Mouse (Mus musculus): Measurements from ENCODE around the gene Cerkl. TPM values are rescaled to one million over a fixed set of nuclear protein-coding genes. Genes with fewer than 3 reads are reported as not detected.

Gene Cerkl
- polyA plus RNA-seq (2016; fragmentation: Nextera tagmentation; extraction: Ambion mirVana), result 1.8 and 2.1 TPM in 2 replicates

DNA sequence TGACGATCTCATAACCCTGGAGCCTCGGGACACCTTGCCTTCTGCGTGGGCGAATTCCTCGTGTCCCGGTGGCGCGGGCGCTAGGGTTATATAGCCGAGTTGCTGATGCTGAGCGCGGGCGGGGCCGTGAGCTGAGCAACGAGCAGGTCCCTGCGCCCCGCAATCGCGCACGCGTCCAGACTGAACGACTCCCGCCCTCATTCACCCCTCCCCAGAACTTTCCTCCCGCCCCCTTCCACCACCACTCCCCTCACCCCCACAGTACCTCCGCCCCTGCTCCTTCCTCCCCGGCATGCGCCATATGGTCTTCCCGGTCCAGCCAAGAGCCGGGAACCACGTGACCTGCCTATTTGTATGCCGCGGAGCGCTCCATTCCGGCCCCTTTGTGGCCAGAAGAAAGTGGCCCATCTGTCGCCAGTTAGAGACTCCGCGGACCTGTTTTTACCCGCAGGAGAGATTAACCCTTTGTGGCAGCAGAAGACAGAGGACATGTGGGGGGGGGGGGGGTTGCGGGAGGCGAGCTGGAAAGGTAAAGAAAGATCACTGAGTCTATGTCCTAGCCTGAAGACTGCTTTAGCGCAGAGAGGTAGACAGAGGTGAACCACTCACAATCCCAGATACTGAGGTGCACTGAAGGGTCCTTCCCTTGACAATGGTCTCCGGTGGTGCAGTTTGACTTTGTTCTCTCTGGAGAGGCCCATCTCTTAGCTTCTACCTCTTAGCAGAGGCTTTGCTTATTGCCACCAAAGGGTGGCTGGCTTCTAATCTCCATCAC lies at the start of gene Cerkl, which contains the start of gene Neurod1:
Cerkl (minus strand) TSS at position 211 of the 775 bp plus-strand sequence.
Neurod1 (minus strand) TSS at position 177 of the 775 bp plus-strand sequence.
- Histone ChIP-seq H3K4me3 (peak within 1 kb of the TSS; percentile 44), H3K27me3 (replicated peaks) (peaks cover 55% of the 10 kb centered on the region), H3K36me3 (no peaks in the 10 kb centered on the region), H3K4me2 (replicated peaks) (peak within 1 kb of the TSS; percentile 70), H3K9me3 (no peaks in the 10 kb centered on the region), H3K4me1 (peaks cover 25% of the 10 kb centered on the region), H3K9ac (peak within 1 kb of the TSS; percentile 40; the same call in 1 of the 2 replicates), H3K27ac (no peak within 1 kb of the TSS; the same call in 1 of the 2 replicates)
- ATAC-seq (ENCODE audit: low FRiP score, low read depth), result peak; percentile 81
- 2% methylated on average over 42 of the region's 42 CpGs for WGBS

DNA sequence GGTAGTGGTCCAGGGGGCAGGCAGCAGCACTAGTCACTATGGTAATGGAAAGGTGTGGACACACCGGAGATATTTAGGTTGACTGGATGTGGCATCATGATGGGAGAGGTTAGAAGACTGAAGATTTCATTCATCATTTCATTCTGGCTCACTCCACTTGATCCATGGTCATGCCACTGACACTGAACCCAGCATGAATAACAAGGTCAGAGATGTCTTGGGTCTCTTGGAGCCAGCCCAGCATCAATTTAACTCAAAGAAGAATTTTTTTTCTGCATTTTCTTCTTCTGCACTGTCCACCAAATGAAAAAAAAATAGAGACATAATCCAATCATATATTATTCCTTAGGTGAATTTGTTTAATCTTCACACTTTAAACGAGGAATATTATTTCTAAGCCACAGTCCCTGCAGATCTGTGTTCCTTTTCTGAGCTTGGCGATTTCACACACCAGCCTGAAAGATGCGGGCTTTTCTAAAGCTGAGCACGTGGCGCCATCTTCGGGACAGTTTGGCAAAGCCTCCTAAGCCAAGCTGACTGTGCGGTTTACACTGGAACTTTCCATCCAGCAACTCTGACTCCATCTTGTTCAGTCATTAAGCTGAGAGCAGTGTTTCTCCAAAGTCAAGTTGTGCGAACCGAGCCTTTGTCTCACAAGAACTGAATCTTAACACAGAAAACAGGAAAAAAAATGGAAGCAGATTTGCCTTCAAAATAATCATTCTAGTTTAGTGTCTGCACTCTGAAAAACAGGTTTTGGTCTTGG lies 42.6 kb upstream of the Cerkl start:
- no peak overlapping the region for H3K4me3 ChIP-seq
- no peak overlapping the region for H3K4me2 ChIP-seq (replicated peaks)
- H3K27ac ChIP-seq, result no peak overlapping the region
- H3K27me3 ChIP-seq (replicated peaks), result no peaks in the 10 kb centered on the region
- H3K9me3 ChIP-seq, result no peaks in the 10 kb centered on the region
- 29% methylated on average over 10 of the region's 10 CpGs for WGBS
- H3K9ac ChIP-seq, result no peak overlapping the region
- ATAC-seq (ENCODE audit: low FRiP score, low read depth), result peak; percentile 75; the same call in 1 of the 2 replicates
- no peaks in the 10 kb centered on the region for H3K36me3 ChIP-seq
- no peaks in the 10 kb centered on the region for H3K4me1 ChIP-seq

DNA sequence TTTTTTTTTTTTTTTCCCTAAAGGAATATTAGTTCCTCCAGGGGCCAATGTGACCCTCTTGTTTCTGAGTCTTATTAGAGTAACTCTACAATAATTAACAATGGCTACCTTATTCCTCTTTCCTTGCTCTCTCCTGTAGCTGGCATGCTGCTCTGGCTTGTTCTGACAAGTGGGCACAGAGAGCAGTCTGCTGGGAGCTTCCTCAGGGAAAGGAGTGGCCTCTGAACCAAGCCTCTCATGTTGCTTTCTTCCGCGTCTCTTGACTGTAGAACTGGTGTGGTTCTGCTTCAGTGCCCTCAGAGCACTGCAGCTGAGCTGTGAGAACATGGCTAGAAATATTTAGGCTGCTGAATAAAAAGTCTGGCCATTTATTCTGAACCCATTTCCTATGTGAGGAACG lies 28.5 kb upstream of the Cerkl start:
- no peaks in the 10 kb centered on the region for H3K4me1 ChIP-seq
- ATAC-seq (ENCODE audit: low FRiP score, low read depth), result no peak
- H3K9me3 ChIP-seq, result no peaks in the 10 kb centered on the region
- 62% methylated on average over 3 of the region's 3 CpGs for WGBS
- no peaks in the 10 kb centered on the region for H3K36me3 ChIP-seq
- H3K27ac ChIP-seq, result no peak overlapping the region
- no peak overlapping the region for H3K4me3 ChIP-seq
- H3K27me3 ChIP-seq (replicated peaks), result no peaks in the 10 kb centered on the region
- no peak overlapping the region for H3K9ac ChIP-seq
- no peak overlapping the region for H3K4me2 ChIP-seq (replicated peaks)

DNA sequence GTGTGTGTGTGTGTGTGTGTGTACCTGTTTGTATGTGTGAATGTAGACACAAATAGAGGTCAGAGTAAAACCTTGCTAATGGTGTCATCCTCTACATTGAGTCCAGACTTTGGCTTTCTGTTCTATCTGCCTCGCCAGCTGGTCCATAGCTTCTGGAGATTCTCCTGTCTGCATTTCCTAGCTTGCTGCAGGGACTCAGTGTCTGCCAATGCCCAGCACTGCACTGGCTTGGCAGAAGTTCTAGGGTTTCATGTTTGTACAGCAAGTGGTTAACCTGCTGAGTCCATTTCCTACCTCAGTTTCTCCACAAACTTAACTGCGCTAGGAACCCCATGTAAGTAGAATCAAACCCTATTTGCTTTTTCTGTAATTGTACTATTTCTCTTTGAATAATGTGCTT lies 25.9 kb upstream of the Cerkl start:
- Histone ChIP-seq H3K4me1 (no peaks in the 10 kb centered on the region), H3K9me3 (no peaks in the 10 kb centered on the region), H3K27ac (no peak overlapping the region), H3K36me3 (no peaks in the 10 kb centered on the region), H3K4me3 (no peak overlapping the region), H3K27me3 (replicated peaks) (no peaks in the 10 kb centered on the region), H3K9ac (no peak overlapping the region), H3K4me2 (replicated peaks) (no peak overlapping the region)
- no peak for ATAC-seq (ENCODE audit: low FRiP score, low read depth)
- WGBS, result 93% methylated on average over 2 of the region's 2 CpGs

DNA sequence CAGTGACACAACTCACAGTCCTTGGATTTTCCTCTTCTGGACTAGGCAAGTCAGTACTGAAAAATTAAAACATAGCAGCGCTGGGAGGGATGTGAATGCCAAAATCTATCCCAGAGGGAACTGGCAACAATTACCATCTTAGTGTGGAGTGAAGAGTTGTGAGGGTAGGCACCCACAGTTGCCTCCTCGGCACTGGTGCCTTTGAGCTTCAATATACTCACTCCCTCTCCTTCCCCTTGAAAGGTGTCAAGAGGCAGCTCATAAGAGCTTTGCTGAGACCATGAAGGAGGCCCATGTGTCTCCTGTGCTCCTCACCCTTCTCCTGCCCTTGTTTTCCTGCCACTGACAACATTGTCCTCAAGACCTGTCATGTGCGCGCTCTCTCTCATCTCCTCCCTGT lies 5.8 kb upstream of the Cerkl start:
- no peak for ATAC-seq (ENCODE audit: low FRiP score, low read depth)
- no peaks in the 10 kb centered on the region for H3K36me3 ChIP-seq
- H3K4me2 ChIP-seq (replicated peaks), result no peak overlapping the region
- no peaks in the 10 kb centered on the region for H3K9me3 ChIP-seq
- 87% methylated on average over 4 of the region's 4 CpGs for WGBS
- no peak overlapping the region for H3K9ac ChIP-seq
- H3K4me1 ChIP-seq, result peaks cover 17% of the 10 kb centered on the region
- H3K27ac ChIP-seq, result no peak overlapping the region
- no peak overlapping the region for H3K4me3 ChIP-seq
- H3K27me3 ChIP-seq (replicated peaks), result peaks cover 39% of the 10 kb centered on the region

DNA sequence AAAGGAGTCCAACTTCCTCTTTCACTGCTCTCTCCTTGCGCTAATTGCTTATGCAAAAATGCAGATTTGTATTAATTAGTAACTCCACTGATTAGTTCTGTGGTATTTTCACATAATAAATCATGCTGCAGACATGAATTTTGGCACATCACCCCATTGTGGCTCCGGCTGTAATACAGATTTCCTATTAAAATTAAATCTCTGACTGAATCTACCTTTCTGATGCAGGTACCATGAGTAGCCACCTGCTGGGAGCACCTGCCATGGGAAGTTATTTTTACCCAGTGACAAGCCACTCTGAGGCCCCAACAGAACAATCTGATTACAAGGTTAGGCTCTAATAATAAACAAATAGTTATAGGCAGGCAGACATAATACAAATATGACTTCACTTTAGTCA lies 5.3 kb upstream of the Cerkl start:
- no peaks in the 10 kb centered on the region for H3K9me3 ChIP-seq
- no peak overlapping the region for H3K9ac ChIP-seq
- H3K27ac ChIP-seq, result no peak overlapping the region
- H3K27me3 ChIP-seq (replicated peaks), result peaks cover 39% of the 10 kb centered on the region
- H3K4me1 ChIP-seq, result peaks cover 21% of the 10 kb centered on the region
- 80% methylated on average over 2 of the region's 2 CpGs for WGBS
- no peak for ATAC-seq (ENCODE audit: low FRiP score, low read depth)
- no peaks in the 10 kb centered on the region for H3K36me3 ChIP-seq
- no peak overlapping the region for H3K4me3 ChIP-seq
- no peak overlapping the region for H3K4me2 ChIP-seq (replicated peaks)

DNA sequence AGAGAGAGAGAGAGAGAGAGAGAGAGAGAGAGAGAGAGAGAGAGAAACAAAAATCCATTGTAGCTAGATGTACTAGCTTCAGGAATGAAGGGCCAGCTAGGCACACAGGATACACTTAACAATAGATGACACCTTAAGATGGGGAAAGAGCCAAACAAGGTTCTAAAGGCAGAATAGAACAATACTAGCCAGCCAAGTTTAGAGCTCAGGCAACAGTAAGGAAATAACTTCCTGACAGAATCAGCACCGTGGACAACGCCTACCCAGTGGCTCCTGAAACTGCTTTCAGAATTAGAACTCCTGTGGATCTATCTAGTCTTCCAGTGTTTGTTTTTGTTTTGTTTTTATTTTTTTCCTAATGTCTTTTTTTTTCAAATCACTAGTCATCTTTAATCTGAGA lies 4.0 kb upstream of the Cerkl start:
- no peaks in the 10 kb centered on the region for H3K36me3 ChIP-seq
- H3K27me3 ChIP-seq (replicated peaks), result peaks cover 48% of the 10 kb centered on the region

DNA sequence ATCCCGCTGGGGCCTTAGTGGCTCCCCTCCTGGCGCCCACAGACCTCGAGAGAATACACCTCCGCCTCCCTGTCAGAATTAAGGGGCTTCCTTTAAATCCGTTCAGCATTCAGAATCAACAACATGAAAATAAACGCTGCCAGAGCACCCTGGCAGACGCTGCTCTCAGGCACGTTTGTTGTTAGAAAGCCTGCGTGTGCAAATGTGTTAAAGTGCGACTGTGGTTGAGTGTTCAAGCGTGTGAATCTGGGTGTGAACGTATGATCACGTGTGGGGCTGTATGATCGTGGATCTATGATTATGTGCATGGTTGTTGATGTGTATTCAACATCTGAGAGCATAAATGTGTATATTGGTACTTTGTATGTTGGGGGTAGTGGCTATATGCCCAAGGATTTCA lies 3.5 kb upstream of the Cerkl start:
- ATAC-seq (ENCODE audit: low FRiP score, low read depth), result no peak
- no peak overlapping the region for H3K27ac ChIP-seq
- no peak overlapping the region for H3K9ac ChIP-seq
- peaks cover 22% of the 10 kb centered on the region for H3K4me1 ChIP-seq
- H3K9me3 ChIP-seq, result no peaks in the 10 kb centered on the region
- 0 out of 2 replicates have a peak overlapping the region, but pooled peaks have one; percentile 9 for H3K4me3 ChIP-seq
- H3K27me3 ChIP-seq (replicated peaks), result peaks cover 53% of the 10 kb centered on the region
- H3K36me3 ChIP-seq, result no peaks in the 10 kb centered on the region
- 4% methylated on average over 14 of the region's 14 CpGs for WGBS
- H3K4me2 ChIP-seq (replicated peaks), result peak overlapping the region; percentile 55

More for the DNA sequence above, 4.0 kb upstream of the Cerkl start:
- 0 out of 2 replicates have a peak overlapping the region, but pooled peaks have one; percentile 55 for H3K4me2 ChIP-seq (replicated peaks)
- no peak overlapping the region for H3K27ac ChIP-seq
- no peak overlapping the region for H3K9ac ChIP-seq
- peaks cover 22% of the 10 kb centered on the region for H3K4me1 ChIP-seq
- no peak overlapping the region for H3K4me3 ChIP-seq
- WGBS, result 4% methylated on average over 2 of the region's 2 CpGs
- ATAC-seq (ENCODE audit: low FRiP score, low read depth), result no peak
- no peaks in the 10 kb centered on the region for H3K9me3 ChIP-seq

DNA sequence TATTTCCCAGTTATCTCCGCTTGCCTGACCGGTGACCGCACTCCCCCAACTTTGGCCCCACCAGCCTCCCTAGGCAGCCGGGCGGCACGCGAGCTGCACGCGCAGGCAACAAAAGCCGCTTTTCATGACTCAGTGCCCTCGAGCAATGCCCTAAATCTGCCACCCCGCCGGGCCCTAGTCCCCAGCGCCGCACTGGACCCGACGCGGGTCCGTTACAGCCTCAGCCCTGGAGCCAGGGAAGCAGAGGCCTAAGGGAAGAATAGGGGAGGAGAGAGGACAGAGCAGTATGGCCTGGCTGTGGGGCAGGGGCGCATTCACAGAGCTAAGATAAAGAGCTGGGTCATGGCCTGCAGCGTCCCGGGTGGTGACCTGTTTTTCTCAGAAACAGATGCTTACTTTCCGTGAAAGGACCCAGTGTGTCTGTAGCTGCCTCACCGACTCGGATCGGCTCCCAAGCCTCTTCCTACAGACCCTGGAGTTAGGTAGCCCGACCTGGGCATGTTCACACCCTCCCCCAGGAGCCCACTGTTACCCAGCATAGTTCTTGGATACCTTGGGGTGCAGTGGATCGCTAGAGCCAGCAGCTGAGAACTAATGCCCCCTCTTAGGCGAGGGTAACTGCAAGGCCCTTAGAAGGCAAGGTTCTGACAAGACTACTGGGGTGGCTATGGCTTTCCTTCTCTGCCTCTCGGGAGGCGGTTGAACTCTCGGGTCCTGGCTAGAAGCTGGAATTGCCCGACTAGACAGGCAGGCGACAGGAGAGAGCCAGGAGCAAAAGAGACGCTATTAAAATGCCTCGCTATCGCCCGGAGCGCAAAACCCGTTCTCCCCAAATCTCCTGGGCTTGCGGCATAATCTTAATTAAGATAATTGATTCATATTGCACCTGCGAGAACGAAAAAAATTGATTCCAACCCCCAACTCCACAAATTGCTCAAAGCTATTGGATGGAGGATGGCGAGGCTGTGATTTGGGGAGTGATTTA lies 2.8 kb upstream of the Cerkl start:
- Histone ChIP-seq H3K27ac (peak overlapping the region; percentile 5; the same call in 1 of the 2 replicates), H3K9me3 (no peaks in the 10 kb centered on the region), H3K27me3 (replicated peaks) (peaks cover 61% of the 10 kb centered on the region), H3K36me3 (no peaks in the 10 kb centered on the region), H3K4me3 (peak overlapping the region; percentile 18), H3K4me1 (peaks cover 25% of the 10 kb centered on the region), H3K9ac (peak overlapping the region; percentile 26; the same call in 1 of the 2 replicates), H3K4me2 (replicated peaks) (peak overlapping the region; percentile 55)
- WGBS, result under 1% methylated on average over 44 of the region's 44 CpGs
- ATAC-seq (ENCODE audit: low FRiP score, low read depth), result peak; percentile 28

DNA sequence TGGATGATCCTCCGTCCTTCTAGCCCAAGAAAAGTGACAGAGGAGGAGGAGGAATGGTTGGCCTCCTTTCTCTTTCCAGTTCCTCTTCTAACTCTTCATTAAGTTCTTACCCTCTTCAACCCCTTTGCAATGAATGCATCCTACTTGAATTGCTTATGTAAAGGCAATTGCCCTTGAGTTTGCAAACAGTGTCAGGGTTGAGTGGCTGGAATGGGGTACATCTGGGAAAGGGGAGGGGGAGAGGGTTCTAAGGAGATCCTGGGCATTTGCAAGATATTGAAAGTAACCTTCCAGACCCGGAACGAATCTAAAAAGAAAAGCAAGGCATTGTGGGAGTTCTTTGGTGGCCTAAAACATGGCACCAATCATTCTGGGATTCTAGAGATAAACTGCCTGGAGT lies 1.3 kb upstream of the Cerkl start:
- Histone ChIP-seq H3K4me1 (peaks cover 25% of the 10 kb centered on the region), H3K36me3 (no peaks in the 10 kb centered on the region), H3K9ac (no peak overlapping the region), H3K27ac (no peak overlapping the region), H3K9me3 (no peaks in the 10 kb centered on the region), H3K4me2 (replicated peaks) (no peak overlapping the region), H3K4me3 (no peak overlapping the region), H3K27me3 (replicated peaks) (peaks cover 61% of the 10 kb centered on the region)
- ATAC-seq (ENCODE audit: low FRiP score, low read depth), result no peak
- 14% methylated on average over 3 of the region's 3 CpGs for WGBS

DNA sequence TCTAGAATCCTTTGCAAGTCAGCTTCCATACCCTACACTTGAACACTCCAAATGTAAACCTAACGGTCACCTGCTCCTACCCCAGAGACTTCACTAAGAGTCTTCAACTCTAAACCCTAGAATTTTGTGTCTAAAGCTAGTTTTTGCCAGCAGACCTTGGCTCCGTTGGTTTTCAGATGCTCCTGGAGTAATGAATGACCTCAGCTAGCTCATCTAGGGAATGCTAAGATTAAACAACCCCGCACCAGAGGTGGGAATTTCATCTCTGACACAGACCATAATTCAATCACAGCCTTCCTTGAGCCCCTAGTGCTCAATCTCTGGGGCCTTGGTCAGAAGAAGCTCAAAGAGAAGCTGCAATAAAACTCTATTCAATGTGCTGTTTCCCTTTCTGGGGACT lies 849 bp upstream of the Cerkl start:
- Histone ChIP-seq H3K4me3 (no peak overlapping the region), H3K27me3 (replicated peaks) (peaks cover 58% of the 10 kb centered on the region), H3K4me1 (peaks cover 25% of the 10 kb centered on the region), H3K27ac (no peak overlapping the region), H3K4me2 (replicated peaks) (no peak overlapping the region), H3K36me3 (no peaks in the 10 kb centered on the region), H3K9ac (no peak overlapping the region), H3K9me3 (no peaks in the 10 kb centered on the region)
- ATAC-seq (ENCODE audit: low FRiP score, low read depth), result no peak
- 45% methylated on average over 3 of the region's 3 CpGs for WGBS

Measured in neural tube, embryonic 12.5 days (tissue).